Mouse (Mus musculus) thymus, adult 2 months (tissue): Measurements from ENCODE around the gene Lingo1.

Experiments used
- CTCF ChIP-seq: fragments of 200-500 bp; IDR thresholded peaks from 2 replicates; pipeline ENCODE4 v1.5.1; 2012; ENCODE audit warnings: mild to moderate bottlenecking, control low read depth, low read length, moderate library complexity, borderline replicate concordance; ENCODE audit not compliant: control insufficient read depth, poor library complexity, insufficient read depth; ENCODE audit errors: extremely low read depth
- POLR2A ChIP-seq: fragments of 200-500 bp; IDR thresholded peaks from 2 replicates; pipeline ENCODE4 v1.6.1; 2012; ENCODE audit warnings: mild to moderate bottlenecking, low read length, control low read depth, moderate library complexity; ENCODE audit not compliant: control insufficient read depth, poor library complexity, insufficient read depth; ENCODE audit errors: extremely low read depth

DNA sequence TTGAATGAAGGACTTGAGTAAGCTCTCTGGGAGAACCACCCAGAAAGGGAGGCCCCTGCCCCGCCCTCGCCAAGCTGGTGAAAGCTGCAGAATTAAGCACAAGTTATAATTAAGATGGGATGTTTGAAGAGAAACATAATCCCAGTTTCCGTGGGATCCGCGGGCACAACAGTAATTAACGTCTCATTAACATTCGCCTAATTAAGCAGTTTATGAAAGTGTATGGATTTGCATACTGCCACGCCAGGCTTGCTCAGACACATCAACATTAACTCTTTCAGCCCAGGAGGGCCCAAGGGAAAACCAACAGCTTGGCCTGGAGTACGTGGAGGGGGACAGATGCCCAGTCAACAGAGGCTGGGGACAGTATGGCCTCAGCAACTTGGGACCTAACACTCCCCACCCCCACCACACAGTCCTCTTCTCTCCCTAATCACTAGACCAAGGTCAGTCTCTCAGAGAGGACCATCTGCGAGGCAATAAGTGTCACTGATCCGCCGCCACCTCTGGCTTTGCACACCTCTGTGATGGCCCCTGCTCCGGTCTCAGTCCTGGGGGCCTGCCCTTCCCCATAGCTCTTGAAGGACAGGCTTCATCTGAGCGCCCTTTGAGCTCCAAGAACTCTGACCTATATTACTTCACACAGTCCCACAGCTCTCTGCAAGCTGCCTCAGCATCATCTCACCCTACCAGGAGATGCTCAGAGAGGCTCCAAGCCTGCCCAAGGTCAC is 49.9 kb downstream of the Lingo1 start:
- TF ChIP-seq CTCF = no peak
- no peak for TF ChIP-seq POLR2A
